Mouse (Mus musculus): ENCODE results near the gene Klhdc1. TPM values are rescaled to one million over a fixed set of nuclear protein-coding genes. Genes with fewer than 3 reads are reported as not detected.

Klhdc1 gene
- total and polyA plus RNA-seq, 3 experiments: 0.23 to 1.1 TPM; not detected in 1

DNA sequence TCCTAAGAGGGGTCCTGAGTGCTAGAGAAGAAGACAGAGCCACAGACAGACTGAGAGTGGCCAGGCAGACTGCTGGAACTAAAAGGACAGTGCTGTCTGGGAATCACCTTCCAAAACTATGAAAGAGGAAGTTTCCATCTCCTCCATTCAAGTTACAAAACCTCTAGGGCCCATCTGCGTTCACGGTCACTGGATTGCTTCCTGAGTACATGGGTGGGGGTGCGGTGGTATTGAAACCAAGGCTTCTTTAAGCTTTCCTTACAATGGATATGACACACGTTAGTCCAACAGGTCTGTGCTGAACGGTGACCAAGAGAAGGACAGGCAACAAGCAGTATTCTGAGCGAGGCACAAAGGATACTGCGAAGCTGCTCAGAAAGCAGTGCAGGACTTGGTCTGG lies 26.6 kb upstream of the Klhdc1 start:
- Histone ChIP-seq H3K9ac (ENCODE audit: control insufficient read depth, low read depth, low read length, poor library complexity, severe bottlenecking) (no peak overlapping the region), H3K36me3 (ENCODE audit: control insufficient read depth in 1 of 2, insufficient read depth in 2 of 2, low read length in 2 of 2) (no peaks in the 10 kb centered on the region; a peak in 2 of 4 replicates), H3K9me3 (replicated peaks; ENCODE audit: insufficient read depth, low read length) (no peaks in the 10 kb centered on the region), H3K27me3 (ENCODE audit: control insufficient read depth in 1 of 2, insufficient read depth in 2 of 2, low read length in 2 of 2) (no peaks in the 10 kb centered on the region), H3K27ac (ENCODE audit: control insufficient read depth, low read depth, low read length) (no peak overlapping the region), H3K4me1 (ENCODE audit: control insufficient read depth in 1 of 2, insufficient read depth in 2 of 2, low read length in 2 of 2) (no peaks in the 10 kb centered on the region), H3K4me3 (ENCODE audit: control insufficient read depth in 1 of 2, insufficient read depth in 1 of 2, low read depth in 2 of 2, low read length in 2 of 2) (no peak overlapping the region), H3K79me2 (ENCODE audit: control insufficient read depth, insufficient read depth, low read length, poor library complexity) (no peaks in the 10 kb centered on the region)
- TF ChIP-seq RAD21 (IDR thresholded peaks at IDR 0.05; ENCODE audit: low read depth, low read length): no peak
- no peak for TF ChIP-seq MYB (IDR thresholded peaks at IDR 0.05; ENCODE audit: low read depth, low read length)
- TF ChIP-seq EP300 (IDR thresholded peaks at IDR 0.05; ENCODE audit: low read depth in 1 of 2, low read length in 2 of 2): no peak
- no peak for TF ChIP-seq RCOR1 (IDR thresholded peaks at IDR 0.05; ENCODE audit: low read depth, low read length)
- no peak for TF ChIP-seq MAZ (IDR thresholded peaks at IDR 0.05; ENCODE audit: low read depth, low read length)
- no peak for TF ChIP-seq E2F4 (IDR thresholded peaks at IDR 0.05; ENCODE audit: borderline replicate concordance, low read depth, low read length)
- TF ChIP-seq GABPA (IDR thresholded peaks at IDR 0.05; ENCODE audit: low read depth, low read length): no peak
- no peak for TF ChIP-seq GATA1 (IDR thresholded peaks at IDR 0.05; ENCODE audit: low read depth, low read length)
- TF ChIP-seq MAFK (IDR thresholded peaks at IDR 0.05; ENCODE audit: borderline replicate concordance, low read depth, low read length): no peak
- TF ChIP-seq ELF1 (IDR thresholded peaks at IDR 0.05; ENCODE audit: low read depth, low read length): no peak
- TF ChIP-seq MXI1 (IDR thresholded peaks at IDR 0.05; ENCODE audit: low read depth, low read length): no peak
- TF ChIP-seq MYC (IDR thresholded peaks at IDR 0.05; ENCODE audit: low read depth, low read length): no peak
- TF ChIP-seq SIN3A (IDR thresholded peaks at IDR 0.05; ENCODE audit: low read length): no peak
- no peak for TF ChIP-seq BHLHE40 (IDR thresholded peaks at IDR 0.05; ENCODE audit: borderline replicate concordance, low read depth, low read length)
- no peak for TF ChIP-seq ETS1 (IDR thresholded peaks at IDR 0.05; ENCODE audit: low read depth, low read length)
- no peak for TF ChIP-seq HCFC1 (IDR thresholded peaks at IDR 0.05; ENCODE audit: low read depth, low read length)
- no peak for TF ChIP-seq CTCF (IDR thresholded peaks at IDR 0.05 in 2 of 3, conservative IDR thresholded peaks at IDR 0.05 in 1 of 3; ENCODE audit: control insufficient read depth in 1 of 3, insufficient read depth in 1 of 3, low read depth in 2 of 3, low read length in 3 of 3, poor library complexity in 1 of 3, severe bottlenecking in 1 of 3)
- TF ChIP-seq KAT2A (conservative IDR thresholded peaks at IDR 0.05; ENCODE audit: low read depth, low read length): no peak
- TF ChIP-seq TCF12 (IDR thresholded peaks at IDR 0.05; ENCODE audit: low read depth, low read length): no peak
- DNase-seq (ENCODE audit: low read depth, low spot score): no peak

DNA sequence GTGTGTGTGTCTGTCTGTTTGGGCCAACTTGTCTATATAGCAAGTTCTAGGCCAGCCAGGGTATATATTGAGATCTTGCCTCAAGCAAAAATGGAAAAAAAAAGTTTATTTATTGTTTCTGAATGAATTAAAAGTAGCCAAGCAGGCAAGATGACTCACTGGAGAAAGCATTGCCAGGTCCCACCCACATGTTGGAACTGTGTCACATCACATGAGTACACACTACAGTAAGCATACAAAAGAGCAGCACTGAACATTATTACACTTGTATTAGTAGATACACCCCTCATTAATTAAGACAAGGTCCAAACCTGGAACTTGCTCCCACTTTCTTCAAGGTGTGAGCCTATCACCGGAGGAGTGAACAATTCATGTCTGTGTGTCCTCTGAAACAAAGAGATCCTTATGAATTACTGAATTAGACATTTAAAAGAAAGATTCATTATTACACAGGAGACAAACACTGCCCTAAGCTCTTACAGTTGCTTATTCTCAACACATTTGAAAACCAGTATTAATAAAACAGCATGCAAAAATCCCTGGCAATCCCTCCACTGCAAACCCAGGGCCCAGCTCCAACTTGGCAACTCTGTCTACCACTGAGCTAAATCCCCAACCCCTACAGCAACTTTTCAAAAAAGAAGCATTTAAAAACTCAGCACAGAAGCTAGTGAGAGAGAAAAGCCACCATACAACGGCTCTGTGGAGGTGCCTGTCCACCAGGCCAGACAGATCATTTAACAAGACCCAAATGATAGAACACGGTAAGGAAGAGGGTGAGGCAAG lies 25.8 kb upstream of the Klhdc1 start:
- no peak overlapping the region for H3K9ac ChIP-seq (ENCODE audit: control insufficient read depth, low read depth, low read length, poor library complexity, severe bottlenecking)
- H3K36me3 ChIP-seq (ENCODE audit: control insufficient read depth in 1 of 2, insufficient read depth in 2 of 2, low read length in 2 of 2): no peaks in the 10 kb centered on the region; a peak in 2 of 4 replicates
- no peak overlapping the region for H3K27ac ChIP-seq (ENCODE audit: control insufficient read depth, low read depth, low read length)
- H3K9me3 ChIP-seq (replicated peaks; ENCODE audit: insufficient read depth, low read length): no peaks in the 10 kb centered on the region
- H3K79me2 ChIP-seq (ENCODE audit: control insufficient read depth, insufficient read depth, low read length, poor library complexity): no peaks in the 10 kb centered on the region
- no peak for TF ChIP-seq ZNF384 (IDR thresholded peaks at IDR 0.05; ENCODE audit: low read depth, low read length)
- no peak for TF ChIP-seq NELFE (IDR thresholded peaks at IDR 0.05; ENCODE audit: low read depth, low read length)
- no peak overlapping the region for H3K4me3 ChIP-seq (ENCODE audit: control insufficient read depth in 1 of 2, insufficient read depth in 1 of 2, low read depth in 2 of 2, low read length in 2 of 2)
- DNase-seq (ENCODE audit: low read depth, low spot score): no peak
- no peaks in the 10 kb centered on the region for H3K27me3 ChIP-seq (ENCODE audit: control insufficient read depth in 1 of 2, insufficient read depth in 2 of 2, low read length in 2 of 2)
- H3K4me1 ChIP-seq (ENCODE audit: control insufficient read depth in 1 of 2, insufficient read depth in 2 of 2, low read length in 2 of 2): no peaks in the 10 kb centered on the region

Data from MEL (cell line).